Mouse (Mus musculus): ENCODE data around the gene Arid3c.
A peak's percentile ranks its signal among the peaks of the same experiment; 100 is the strongest.
"Not testable (repeated sequence)": the region's sequence is repeated elsewhere in the genome, so short reads cannot be mapped to it uniquely, and the experiment has no call there.

The Arid3c gene

DNA sequence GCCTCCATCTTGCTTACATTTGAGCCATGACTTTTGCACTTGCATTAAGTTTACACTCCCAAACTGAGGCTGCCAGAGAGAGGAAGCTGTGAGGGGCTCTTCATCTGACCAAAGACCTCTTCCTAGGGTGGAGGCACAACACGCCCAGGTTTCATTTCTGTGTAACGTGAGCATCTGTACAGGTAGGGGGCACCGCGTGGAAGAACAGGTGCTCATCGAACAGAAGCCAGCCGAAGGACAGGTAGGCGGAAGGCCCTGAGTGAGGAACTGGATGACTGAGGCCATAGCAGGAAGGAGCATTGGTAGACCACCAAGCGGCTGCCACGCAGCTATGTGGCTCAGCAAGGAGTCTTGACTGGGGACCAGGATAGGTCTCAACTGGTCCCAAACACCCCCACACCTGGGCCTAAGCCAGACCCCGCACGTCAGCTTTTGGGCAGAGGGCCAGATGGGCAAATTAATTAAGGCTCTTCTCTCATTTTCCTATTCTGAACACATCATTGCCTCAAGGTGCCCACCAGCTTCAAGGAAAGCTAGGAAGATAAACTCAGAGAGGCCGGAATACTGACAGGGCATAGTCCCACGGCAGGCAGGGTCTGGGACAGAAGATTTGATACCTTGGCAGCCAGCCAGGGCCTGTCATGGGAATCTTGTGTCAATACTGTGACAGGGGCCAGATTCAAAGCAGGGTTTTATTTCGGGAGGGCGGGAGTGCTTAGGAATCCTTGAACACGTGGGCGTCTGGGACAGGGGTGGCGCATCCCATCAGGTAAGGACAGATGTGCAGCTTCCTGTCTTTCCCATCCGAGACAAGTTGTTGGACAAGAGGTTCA is 24.8 kb downstream of the Arid3c start:
- DNase-seq (ENCODE audit: low spot score): peak; percentile 56

DNA sequence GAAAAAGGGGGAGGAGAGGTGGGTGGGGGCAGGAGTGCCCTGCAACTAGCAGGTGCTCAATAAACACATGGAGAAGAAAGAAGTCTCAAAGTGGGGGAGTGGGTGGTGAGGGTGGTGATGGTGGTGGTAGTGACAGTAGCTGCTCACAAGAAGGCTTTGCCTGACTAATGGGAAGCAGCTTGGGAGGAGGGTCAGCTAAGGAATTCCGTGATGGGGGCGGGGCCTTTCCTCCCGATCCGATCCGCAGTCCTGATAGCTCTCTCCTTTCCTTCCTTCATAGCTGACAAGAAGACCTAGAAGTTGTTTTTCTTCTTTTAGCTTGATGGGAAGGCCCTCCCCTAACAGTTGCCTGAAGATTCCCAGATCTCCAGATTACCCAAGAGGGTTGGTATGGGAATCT is 26.3 kb downstream of the Arid3c start:
- DNase-seq (ENCODE audit: low spot score): no peak

DNA sequence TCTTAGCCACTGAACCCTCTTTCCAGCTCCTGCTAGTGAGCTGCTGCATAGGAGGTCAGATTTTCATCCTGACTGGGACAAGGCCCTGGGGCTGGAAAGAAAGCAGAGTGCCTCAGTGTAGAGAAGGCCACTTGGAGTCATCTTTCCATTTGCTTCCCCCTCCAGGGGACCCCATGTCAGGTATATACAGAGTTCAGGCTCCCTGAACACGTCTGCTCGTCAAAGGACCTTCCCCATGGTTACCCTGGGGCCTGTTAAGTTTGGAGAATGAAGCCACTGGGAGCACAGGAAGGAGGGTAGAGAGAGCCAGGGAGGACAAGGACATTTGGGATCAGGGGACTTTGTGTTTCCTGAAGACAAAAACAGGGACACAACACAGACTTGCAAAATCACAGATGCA is 28.7 kb downstream of the Arid3c start:
- not testable (repeated sequence) for DNase-seq (ENCODE audit: low spot score)

DNA sequence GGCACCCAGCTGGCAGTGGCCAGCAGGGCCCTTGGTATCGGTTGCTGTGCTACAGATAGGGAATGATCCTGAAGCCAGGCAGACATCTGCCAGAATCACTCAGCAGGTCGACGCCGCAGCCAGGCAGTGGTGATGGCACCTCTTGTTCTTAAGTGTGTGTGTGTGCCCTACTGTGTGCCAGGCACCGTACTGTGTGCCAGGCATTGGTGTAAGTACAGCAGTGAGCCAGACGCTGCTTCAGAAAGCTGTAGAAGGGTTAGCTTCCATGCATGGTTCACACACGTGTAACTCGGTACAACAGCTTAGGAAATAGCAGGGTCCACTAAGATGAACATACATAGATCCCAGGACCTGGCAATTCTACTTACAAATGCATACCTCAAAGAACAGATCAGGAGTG is 30.7 kb downstream of the Arid3c start:
- DNase-seq (ENCODE audit: low spot score): not testable (repeated sequence)

DNA sequence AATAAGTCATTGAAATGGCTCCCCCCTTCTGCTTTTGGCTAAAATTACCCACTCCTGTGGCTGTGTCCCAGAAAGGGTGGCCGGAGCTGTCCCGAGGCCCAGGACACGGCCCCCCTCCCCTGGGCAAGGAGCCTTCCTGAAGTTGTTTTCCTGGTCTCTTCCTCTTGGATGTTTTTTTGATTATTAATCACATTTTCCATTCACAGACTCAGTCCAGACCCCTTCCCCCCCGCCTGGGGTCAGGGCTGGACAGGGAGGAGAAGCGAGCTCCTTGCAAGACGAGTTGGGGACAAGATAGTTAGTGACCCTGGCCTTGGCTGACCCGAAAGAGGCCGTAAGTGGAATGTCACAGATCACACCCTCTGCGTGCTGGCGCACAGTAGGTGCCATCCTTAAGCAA is 31.2 kb downstream of the Arid3c start, which contains the start of gene Il11ra1:
Gene Il11ra1 (plus strand): TSS at position 207 of the 400 bp plus-strand sequence.
- DNase-seq (ENCODE audit: low spot score): not testable (repeated sequence)

DNA sequence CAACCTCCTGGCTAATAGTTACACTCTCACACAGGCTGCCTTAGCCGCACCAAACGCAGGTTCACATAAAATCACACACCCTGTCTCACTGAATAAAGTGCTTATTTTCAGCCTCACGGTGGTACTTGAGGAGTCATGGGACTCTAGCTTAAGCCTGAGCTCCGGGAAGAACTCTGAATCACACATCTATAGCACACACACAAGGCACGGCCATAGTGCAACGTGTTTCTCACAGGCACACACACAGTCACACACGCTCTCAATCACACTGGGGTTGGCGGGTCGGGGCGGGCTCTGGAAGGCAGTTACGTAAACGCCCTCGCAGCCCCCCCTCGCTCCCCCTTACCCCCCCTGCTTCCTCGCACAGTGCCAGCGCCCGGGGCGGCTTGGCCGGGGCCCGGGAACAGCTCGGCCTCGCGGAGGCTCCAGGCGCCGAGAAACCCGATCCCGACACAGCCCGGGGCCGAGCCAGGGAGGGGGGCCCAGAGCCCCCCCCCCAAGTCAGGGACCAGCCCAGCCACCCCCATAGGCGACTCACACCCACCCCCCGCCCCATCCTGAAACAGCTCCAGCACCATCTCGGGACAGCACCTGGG is 32.4 kb downstream of the Arid3c start:
- DNase-seq (ENCODE audit: low spot score): peak; percentile 61

DNA sequence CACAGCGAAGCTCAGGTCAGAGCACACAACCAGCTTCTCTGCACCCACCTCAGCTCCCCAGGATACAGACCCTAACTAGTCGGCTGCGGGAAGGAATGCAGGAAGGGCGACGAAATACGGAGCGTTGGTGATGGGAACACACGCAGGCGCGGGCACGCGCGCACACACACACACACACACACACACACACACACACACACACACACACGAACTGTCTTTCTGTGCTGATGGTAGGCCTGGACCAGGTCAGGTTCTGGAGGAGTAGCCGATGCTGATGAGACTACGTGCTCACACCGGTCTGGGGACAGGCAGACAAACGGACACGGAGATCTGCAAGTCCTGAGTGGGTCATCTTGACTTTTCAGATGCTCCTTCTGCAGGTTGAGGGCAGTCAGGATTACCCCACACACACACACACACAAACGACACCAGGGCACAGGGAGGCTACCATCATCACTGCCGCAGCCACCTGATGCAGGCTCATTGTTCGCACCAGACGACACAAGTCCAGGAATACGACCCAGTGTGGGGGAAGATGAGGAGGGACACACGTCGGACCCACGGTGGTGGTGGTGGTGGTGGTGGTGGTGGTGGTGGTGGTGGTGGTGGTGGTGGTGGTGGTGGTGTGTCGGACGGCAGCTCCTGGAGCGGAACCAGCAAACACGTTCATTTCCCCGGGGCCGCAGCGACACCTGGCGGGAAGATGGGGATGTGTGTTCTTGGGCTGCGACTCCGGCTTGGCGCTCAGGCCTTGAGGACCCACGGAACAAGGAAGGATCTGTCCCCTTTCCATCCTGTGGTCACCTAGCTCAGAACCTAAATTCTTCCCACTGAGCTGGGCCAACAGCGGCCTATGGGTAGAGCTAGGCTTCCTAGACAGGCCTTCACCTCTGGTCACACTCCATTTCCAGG is 33.8 kb downstream of the Arid3c start, which contains the start of gene Cntfr:
Gene Cntfr (minus strand): TSS at position 160 of the 912 bp plus-strand sequence.
- peak; percentile 90 for DNase-seq (ENCODE audit: low spot score)

DNA sequence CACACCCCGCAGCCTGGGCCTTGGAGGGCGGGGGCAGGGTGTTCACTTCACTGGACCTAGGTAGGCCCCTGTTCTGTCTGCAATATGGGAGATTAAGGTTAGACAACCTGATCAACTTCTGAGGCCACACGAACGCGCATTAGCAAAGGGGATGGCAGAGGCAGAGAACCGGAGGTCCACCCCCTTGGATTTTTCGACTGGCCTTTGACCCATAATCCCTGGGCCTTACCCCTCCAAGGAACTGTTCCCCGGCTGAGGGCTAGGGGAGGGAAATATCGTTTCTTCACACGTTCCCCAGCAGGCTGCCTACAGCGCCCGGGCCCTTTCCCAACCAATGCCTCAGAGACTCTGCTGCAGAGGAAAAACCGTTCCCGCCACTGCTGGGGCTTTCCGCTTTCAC is 34.5 kb downstream of the Arid3c start:
- not testable (repeated sequence) for DNase-seq (ENCODE audit: low spot score)

DNA sequence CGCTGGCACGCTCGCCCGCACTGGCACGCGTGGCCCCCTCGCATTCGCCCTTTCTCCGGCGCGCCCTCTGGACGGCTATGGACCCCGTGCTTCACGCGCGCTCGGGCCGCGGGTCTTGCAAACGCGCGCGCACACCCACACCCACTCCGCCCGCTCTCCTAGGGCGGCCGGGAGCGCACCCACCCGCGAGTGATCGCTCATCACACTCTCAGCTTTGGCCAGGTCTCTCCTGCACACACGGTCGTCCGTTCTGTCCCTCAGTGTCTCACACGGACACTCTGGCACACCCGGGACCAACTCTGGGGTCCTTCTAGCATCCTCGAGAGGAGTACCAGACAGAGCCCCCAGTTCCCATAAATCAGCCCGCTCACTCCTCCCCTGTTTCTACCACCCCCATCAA is 35.1 kb downstream of the Arid3c start:
- not testable (repeated sequence) for DNase-seq (ENCODE audit: low spot score)

DNA sequence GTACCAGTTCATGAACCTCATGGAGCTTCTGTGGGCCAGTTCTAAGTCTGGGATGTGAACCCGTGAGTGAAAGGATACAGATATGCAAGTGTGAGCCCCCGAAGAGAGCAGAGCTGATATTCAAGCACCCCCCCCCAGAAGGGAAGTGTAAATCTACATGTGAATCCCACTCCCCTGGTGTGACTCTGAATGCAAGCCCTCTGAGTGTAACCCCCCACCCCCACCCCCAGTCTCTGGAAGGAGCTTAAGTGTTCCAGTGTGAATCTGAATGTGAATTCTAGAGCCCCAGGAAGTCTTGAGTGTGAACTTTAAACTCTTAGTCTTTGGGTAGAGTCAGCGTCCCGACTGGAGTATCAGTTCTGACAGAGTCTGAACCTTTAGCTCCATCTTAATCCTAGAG is 37.4 kb downstream of the Arid3c start:
- DNase-seq (ENCODE audit: low spot score): not testable (repeated sequence)

DNA sequence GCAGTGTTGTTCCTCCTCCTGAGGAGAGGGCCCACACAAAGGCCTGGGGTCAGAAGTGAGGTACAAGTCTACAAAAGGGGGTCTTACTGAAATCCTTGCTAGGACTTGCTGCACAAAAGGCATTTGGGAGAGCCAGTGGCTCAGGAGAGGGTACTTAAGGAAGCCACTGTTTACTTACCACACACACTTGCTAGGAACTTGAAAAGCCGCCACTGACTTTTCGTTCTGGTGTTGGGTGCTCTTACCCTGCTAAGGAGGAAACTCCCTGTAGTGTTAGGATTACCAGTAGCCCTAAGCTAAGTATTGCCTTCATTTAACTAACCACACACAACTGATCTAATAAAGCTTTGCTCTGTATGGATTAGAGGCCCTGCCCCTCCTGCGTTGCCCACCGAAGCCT is 40.9 kb downstream of the Arid3c start:
- not testable (repeated sequence) for DNase-seq (ENCODE audit: low spot score)

DNA sequence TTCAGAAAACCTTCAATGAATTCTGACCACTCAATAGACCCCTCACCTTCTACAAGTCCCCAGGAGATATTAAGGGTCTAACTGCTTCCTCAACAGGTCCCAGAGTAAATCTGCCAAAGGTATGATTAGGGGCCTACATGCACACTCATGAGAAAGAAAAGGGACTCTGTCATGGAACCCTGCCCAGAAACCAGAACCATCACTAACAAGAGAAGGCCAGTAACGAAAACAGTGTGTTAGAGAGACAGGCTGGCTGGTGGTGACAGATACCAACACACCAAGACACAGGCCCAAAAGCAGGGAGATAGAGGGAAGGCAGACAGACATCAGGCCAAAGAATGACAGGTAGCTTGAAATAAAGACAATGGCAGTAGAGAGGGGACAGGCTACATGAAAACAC is 42.4 kb downstream of the Arid3c start:
- DNase-seq (ENCODE audit: low spot score): not testable (repeated sequence)

DNA sequence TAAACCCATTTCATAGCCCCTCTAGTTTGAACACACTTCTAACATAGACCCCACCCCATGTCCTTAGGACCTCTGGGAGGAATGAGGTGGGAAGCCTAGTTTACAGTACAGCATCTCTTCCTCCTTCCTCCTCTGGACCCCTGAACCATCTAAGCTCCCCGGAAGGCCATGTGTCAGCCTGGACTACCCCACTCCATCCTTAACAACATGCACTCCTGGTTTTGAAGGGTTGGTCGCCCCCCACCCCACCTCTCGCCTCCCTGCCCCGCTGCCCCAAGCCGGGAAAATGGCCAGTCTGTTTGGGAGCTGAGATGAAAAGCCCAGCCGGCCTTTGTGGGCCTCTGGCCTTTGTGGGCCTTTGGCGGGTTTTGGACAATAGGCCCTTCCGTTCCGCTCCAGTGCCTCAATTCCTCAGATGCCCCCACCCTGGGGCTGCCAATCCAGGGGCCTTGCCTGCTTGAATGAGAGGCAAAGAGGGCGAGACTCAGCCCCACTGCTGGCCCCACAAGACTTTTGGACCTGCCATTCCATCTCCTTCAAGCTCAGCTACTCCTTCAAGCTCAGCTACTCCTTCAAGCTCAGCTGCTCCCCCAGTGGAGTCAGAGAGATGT is 45.0 kb downstream of the Arid3c start:
- DNase-seq (ENCODE audit: low spot score): not testable (repeated sequence)

DNA sequence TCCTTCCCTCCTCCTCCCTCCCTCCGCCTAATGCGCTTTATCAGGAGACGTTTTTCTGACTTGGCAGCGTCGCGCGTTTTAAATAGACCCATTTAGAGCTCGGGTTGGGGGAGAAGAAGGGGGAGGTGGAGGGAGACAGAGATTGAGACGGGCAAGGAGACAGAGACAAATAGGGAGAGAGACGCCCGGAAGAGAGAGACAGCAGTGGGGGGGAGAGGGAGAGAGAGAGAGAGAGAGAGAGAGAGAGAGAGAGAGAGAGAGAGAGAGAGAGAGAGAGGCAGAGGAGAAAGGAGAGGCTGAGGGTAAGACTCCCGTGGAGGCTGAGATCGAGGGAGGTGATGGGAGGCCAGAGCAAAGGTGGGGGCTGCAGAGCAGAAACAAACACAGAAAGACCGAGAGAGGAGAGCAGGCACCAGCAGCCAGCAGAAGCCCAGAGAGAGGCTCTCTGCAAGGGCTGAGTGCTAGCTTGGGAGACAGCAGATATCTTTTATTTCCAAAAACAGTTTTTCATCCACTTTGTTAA is 46.0 kb downstream of the Arid3c start:
- not testable (repeated sequence) for DNase-seq (ENCODE audit: low spot score)

DNA sequence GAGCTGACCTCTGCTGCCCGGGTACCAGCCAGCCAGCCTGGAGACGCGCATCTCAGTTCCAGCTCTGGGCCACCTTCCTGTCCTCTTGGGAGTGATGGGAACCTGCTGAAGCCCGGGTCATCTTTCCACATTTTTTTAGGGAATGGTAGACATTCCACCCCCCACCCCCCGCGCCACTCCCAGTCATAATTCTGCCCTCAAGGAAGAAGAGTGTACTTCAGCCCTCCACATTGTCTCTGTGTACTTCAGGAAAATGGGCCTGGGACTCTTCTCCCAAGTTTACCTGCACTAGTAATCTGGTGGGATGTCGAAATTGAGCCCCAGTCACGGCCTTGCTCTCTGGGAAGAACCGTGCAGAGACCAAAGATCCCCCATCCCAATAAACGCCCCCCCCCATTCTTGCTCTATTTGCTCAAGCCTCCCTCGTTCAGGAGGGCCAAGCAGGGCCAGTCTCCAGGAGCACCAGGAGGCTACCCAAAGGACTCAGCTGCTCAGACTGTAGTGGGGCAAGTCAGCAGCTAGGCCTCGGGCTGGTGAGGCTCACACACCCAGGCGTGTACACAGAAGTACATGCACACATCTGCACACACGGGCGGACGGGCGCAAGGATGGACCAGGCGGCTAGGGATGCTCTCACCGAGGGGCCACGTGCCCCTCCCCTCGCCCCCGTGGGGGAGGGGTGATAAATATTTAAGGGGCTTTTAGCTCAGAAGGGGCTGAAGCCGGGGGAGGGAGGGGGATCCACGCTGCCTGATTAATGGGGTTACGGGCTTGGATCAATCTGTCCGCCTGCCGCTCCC is 46.6 kb downstream of the Arid3c start:
- DNase-seq (ENCODE audit: low spot score): not testable (repeated sequence)

DNA sequence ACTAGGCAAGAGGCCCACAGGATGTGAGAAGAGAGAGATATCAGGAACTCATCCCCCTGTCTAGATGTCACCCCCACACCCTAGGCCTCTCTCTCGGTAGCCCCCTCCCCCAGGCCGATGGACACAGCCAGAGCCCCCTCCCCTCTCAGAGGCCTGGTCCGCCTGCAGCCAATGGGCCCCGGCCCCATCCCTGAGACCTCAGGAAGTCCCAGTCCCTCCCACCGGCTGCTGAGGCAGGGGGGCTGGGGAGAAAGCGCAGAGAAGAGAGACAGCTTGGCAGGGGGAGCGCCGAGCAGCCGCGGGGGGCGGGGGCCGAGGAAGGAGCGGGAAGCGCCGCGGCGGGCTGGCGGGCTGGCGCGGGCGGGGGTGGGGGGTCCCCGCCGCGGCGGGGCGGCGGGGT is 47.6 kb downstream of the Arid3c start:
- not testable (repeated sequence) for DNase-seq (ENCODE audit: low spot score)

DNA sequence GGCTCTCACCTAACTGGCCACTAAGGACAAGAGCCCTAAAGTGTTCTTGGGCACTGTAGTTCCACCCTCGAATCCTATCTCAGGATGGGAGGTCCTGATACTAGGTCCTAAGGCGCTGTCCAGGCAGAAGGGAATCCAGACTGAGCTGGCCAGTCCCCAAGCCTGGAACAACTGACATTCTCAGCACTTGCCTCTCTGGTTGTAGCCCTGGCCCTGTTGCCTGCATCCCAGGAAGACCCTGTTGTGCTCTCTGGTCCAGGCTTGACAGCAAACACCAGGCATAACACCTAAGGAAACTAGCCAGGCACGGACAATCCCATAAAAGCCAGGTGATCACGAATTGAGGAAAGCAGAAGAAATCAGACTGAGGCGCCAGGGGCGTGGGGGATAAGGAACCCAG is 48.2 kb downstream of the Arid3c start:
- no peak for DNase-seq (ENCODE audit: low spot score)

DNA sequence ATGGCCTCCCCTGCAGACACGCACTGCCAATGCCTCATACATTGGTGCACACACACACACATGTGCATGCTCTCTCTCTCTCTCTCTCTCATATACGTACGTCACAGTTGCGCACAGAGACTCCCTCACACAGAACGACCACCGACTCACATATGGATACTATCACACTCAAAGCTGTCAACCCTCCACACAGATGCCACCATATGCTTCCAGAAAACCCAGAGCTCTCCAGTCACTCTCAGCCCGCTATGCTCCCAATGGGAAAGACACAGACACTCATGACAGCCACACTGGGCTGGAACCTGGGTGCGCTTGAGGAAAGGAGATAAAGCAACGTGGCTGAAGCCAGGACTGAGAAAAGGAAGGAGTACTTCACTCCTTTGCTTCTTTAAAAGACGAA is 49.0 kb downstream of the Arid3c start:
- DNase-seq (ENCODE audit: low spot score): no peak

DNA sequence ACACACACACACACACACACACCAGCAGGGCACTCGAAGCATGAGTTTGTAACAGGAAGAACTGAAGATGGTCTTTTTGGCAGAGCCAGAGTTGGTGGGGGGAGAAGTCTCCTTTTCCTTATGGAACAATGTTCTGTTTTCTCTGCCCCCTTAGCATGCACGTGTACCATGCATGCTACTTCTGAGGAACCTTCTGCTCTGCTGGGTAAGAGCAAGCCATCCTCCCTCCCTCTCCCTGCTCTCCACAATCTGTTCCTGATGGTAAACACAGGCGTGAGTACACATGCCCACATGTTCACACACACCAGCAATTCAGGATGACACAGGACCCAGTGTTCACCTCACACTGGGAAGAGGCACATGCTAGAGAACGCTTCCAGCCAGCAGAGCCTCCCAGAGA is 49.8 kb downstream of the Arid3c start:
- DNase-seq (ENCODE audit: low spot score): no peak

DNA sequence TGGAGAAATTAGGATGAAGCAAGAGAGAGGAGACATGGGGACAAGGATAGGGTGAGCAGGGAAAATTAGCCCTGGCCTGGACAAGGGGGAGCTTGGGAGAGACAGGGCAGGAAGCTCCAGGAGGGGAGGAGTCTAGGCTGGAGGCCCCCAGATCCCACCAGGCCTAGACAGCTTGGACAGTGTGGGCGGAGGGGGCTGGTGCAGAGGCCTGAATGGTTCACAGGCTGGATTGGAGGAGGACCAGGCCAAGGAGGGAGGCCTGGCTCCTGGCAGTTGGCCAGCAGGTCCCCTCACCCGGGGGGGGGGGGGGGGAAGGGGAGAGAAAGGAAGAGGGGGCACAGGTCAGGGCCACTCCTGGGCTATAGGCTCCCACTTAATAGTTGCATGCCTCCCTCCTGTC is 51.7 kb downstream of the Arid3c start:
- DNase-seq (ENCODE audit: low spot score): no peak

DNA sequence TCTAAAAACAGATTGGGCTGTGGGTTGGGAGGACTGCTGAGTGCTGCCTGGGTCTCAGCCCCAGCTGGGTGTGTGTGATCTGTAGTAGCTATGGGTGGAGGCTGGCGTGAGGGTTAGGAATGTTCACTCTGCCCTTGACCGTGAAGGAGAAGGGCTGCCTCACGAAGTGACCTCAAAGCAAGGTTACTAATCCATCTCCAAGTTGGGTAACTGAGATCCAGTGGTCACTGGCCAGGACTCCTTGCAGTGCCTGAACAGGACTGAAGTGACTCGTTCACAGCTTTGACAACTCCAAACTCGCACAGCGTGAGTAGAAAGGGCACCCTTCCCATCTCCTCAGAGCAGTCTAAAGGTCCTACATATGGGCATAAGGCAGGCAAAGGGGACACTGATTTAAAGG is 52.1 kb downstream of the Arid3c start:
- DNase-seq (ENCODE audit: low spot score): no peak
